In genomic region chr19:24404716-24405115, GRCm38 (mm10) we compare ENCODE assay signal across 24 mouse cellular contexts.
DNase-seq lines count a peak whose midpoint lies in the region; ATAC-seq lines count a peak whose summit lies in the region.
"Had no signal": no experiment of that assay in that cellular context is flagged by ENCODE, and none has a peak within 500 bp of the region (broad histone marks: within the 10 kb centered on the region; RNA-seq: fewer than 3 reads in every experiment).

No protein-coding gene starts in this region.

- no peak overlapping the region for H3K9ac ChIP-seq in heart, embryonic 12.5 days
- H3K9ac ChIP-seq: embryonic facial prominence, embryonic 13.5 days; forebrain, embryonic 12.5 days; forebrain, embryonic 15.5 days; heart, embryonic 15.5 days; hindbrain, embryonic 12.5 days; hindbrain, embryonic 15.5 days had no signal

- no peaks in the 10 kb centered on the region for H3K9me3 ChIP-seq in heart, embryonic 12.5 days (replicated peaks)
- H3K9me3 ChIP-seq: embryonic facial prominence, embryonic 10.5 days; embryonic facial prominence, embryonic 13.5 days; forebrain, embryonic 12.5 days; forebrain, embryonic 15.5 days; heart, embryonic 10.5 days; heart, embryonic 15.5 days; hindbrain, embryonic 12.5 days; hindbrain, embryonic 15.5 days had no signal

- H3K4me2 ChIP-seq in heart, embryonic 12.5 days = no peak overlapping the region
- H3K4me2 ChIP-seq: embryonic facial prominence, embryonic 13.5 days; forebrain, embryonic 12.5 days; forebrain, embryonic 15.5 days; heart, embryonic 15.5 days; hindbrain, embryonic 12.5 days; hindbrain, embryonic 15.5 days had no signal

- no peaks in the 10 kb centered on the region for H3K36me3 ChIP-seq in heart, embryonic 12.5 days
- H3K36me3 ChIP-seq: embryonic facial prominence, embryonic 10.5 days; embryonic facial prominence, embryonic 13.5 days; forebrain, embryonic 12.5 days; forebrain, embryonic 15.5 days; heart, embryonic 15.5 days; hindbrain, embryonic 12.5 days; hindbrain, embryonic 15.5 days had no signal

- no peak overlapping the region for H3K27ac ChIP-seq in heart, embryonic 12.5 days (ENCODE audit: poor library complexity, severe bottlenecking)
- H3K27ac ChIP-seq: embryonic facial prominence, embryonic 10.5 days; embryonic facial prominence, embryonic 13.5 days; forebrain, embryonic 12.5 days; forebrain, embryonic 15.5 days; heart, adult 2 months; heart, embryonic 10.5 days; hindbrain, embryonic 12.5 days; hindbrain, embryonic 15.5 days had no signal

- H3K27me3 ChIP-seq in heart, embryonic 12.5 days (replicated peaks) = no peaks in the 10 kb centered on the region
- H3K27me3 ChIP-seq: embryonic facial prominence, embryonic 13.5 days; forebrain, embryonic 12.5 days; forebrain, embryonic 15.5 days; heart, embryonic 15.5 days; hindbrain, embryonic 12.5 days; hindbrain, embryonic 15.5 days had no signal

- peaks cover 22% of the 10 kb centered on the region for H3K4me1 ChIP-seq in heart, embryonic 12.5 days (replicated peaks)
- H3K4me1 ChIP-seq: embryonic facial prominence, embryonic 10.5 days; embryonic facial prominence, embryonic 13.5 days; forebrain, embryonic 12.5 days; forebrain, embryonic 15.5 days; hindbrain, embryonic 12.5 days; hindbrain, embryonic 15.5 days had no signal

- intact Hi-C loops in gastrocnemius, postnatal 14 days (cut with DNase I; ENCODE audit: low total_unique reads) = no loop called here

- H3K4me3 ChIP-seq in heart, embryonic 12.5 days = no peak overlapping the region
- H3K4me3 ChIP-seq: embryonic facial prominence, embryonic 10.5 days; embryonic facial prominence, embryonic 13.5 days; erythroblast, embryonic 14.5 days; forebrain, embryonic 12.5 days; forebrain, embryonic 15.5 days; heart, adult 2 months; heart, embryonic 10.5 days; heart, embryonic 15.5 days; hindbrain, embryonic 12.5 days; hindbrain, embryonic 15.5 days had no signal

- no peak for ATAC-seq in heart, embryonic 12.5 days (ENCODE audit: insufficient number of reproducible peaks, low FRiP score)
- ATAC-seq: activated CD4-positive, CD25-positive, alpha-beta regulatory T cell, adult 4 months; forebrain, embryonic 15.5 days; intestine, postnatal 0 days had no signal

- WGBS in heart, embryonic 12.5 days = 74% methylated on average over 3 of the region's 3 CpGs

- peak; percentile 35 to 70 for DNase-seq in adrenal gland, adult (ENCODE audit: inconsistent age in 2 of 2, low spot score in 1 of 2)
- no peak for DNase-seq in adrenal gland, adult 18-20 months (ENCODE audit: low spot score in 2 of 2)
- peak; percentile 13 to 23 for DNase-seq in heart, adult 18-20 months
- peak; percentile 32 for DNase-seq in adrenal gland, adult 8-10 months
- DNase-seq in adrenal gland, postnatal 25 days = peak; percentile 60
- no peak for DNase-seq in gastrocnemius, postnatal 14 days
- no peak for DNase-seq in gastrocnemius, postnatal 25 days
- DNase-seq: cerebellum, adult 8-10 months; cerebellum, postnatal 36 days; embryo, embryonic 11 days; heart, adult 2 months; kidney, adult 2 months had no signal

Comparison
In these comparisons a context has a peak if more than half of its experiments do, and no peak if none do; other contexts are left out.
1. DNase-seq: peak in adrenal gland, adult (2 of 2), heart, adult 18-20 months (2 of 2), adrenal gland, adult 8-10 months (single experiment) and adrenal gland, postnatal 25 days (single experiment); none in adrenal gland, adult 18-20 months (0 of 2), gastrocnemius, postnatal 14 days (single experiment) and gastrocnemius, postnatal 25 days (single experiment).